Mouse (Mus musculus): ENCODE data around the gene Ccdc3.

Gene Ccdc3

DNA sequence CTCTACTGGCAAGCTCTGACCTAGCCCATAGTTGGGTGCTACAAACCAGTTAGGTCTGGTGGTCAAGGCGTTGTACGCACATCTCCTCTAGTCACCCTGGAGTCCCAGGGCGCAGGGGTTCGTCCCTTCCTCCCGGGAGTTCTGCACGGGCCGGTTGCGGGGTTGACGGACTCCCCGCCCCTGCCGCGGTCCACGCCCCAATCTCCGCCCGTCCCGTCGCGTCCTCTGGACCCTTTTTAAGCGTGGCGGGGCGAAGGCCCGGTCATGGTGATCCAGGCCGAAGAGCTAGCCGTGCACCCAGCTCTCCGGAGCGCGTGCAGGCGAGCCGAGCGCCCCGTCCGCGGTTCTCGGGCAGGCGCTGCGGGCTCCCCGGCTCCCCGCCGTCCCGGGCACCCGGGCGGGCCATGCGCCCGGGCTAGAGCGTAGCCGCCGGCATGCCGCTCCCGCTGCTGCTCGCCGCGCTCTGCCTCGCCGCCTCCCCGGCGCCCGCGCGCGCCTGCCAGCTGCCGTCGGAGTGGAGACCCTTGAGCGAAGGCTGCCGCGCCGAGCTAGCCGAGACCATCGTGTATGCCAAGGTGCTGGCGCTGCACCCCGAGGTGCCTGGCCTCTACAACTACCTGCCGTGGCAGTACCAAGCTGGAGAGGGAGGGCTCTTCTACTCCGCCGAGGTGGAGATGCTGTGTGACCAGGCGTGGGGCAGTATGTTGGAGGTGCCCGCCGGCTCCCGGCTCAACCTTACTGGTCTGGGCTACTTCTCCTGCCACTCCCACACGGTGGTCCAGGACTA is at the start of gene Ccdc3:
TSS of gene Ccdc3 (plus strand) at position 277 of the 787 bp plus-strand sequence.
- peak; percentile 64 for DNase-seq

DNA sequence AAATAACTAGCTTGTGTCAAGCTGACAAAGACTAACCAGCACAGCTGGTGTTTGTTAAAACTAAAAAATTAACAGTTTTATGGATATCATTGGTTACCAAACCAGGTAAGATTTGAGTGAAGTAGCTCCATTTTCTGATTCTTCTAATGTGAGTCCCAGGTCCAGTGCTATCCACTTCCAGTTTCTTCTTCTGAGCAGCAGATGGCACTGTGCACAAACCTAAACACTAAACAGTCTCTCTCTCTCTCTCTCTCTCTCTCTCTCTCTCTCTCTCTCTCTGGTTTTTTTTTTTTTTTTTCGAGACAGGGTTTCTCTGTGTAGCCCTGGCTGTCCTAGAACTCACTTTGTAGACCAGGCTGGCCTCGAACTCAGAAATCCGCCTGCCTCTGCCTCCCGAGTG is 47.2 kb upstream of the Ccdc3 start:
- DNase-seq: peak; percentile 29

DNA sequence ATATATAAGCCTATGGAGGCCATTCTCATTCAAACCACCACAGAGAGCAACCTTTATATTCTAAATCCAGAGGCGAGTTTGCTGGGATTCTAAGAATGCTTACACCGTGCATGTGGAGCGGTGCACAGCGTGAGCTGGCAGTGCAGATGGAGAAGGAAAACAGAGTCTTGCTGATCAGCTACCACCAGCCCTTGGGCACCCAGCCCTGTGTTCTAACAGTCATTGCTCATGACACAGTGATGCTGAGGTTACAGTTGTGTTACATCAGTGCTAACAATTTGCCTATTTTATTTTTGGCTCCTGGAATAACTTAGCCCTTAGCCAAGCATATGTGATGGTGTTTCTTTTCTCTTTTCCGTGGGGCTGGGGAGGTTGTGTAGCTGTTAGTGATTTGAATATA is 42.7 kb upstream of the Ccdc3 start:
- DNase-seq: no peak

DNA sequence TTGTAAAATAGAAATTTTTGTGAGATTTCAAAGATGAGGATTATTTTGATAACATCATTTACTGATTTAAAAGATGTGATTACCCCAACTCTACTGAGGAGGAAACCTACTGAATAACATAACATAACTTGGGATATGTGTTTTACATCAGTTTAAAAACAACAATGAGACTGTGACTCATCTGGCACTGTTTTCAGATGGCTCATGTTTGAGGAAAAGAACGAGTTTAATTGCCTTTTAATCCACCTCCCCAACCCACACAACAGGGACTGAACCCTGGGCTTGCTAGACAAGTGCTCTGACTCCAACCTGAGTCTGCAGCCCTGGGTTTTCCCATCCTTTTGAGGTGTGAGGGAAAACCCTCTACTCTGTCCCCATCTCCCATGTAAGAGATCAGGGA is 42.3 kb upstream of the Ccdc3 start:
- no peak for DNase-seq

DNA sequence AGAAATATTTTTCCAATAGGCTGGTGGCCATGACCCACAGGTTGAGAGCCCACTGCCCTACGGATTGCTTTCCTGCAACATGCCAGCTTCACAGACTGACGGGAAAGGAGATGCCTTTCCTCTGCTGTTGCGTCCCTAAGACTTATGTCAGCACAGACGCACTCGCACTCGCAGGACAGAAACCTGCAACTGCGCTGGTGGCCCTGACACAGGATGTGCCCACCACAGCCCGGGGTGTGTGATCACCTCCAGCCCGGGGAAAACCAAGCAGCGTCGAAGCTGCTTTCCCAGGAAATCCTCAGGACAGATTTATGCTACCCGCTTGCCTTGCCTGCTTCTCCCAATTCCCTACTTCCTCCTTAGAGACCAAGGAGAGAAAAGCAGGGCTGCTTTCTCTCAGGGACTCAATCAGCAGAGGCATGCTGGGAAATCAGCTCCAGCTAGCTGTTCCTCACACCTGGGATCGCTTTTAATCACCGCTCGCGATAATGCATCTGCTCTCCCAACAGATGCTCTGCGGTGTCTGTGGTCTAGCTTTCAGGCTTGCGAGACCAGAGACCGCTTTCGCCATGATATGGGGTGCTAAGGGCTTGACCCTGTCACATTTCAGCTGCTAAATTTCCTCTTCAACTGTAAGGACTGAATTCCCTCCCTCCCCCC is 39.7 kb upstream of the Ccdc3 start:
- peak; percentile 11 for DNase-seq

DNA sequence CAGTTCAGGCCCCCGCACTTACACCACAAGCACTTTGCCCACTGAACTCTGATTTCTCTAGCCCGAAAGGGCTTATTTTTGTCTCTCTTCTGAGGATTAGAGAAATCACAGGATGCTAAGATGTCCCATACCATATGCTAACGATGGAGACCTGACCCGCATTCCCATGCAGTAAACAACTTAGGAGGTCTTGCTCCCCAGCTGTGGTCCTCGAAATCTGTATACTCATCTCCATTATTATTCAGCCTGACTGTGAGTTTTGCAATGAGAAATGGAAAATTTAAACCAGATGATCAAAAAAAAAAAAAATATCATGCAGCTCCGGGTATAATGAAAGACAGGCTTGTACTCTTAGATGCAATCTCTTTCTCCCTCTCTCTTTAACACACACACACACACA is 38.4 kb upstream of the Ccdc3 start:
- no peak for DNase-seq

DNA sequence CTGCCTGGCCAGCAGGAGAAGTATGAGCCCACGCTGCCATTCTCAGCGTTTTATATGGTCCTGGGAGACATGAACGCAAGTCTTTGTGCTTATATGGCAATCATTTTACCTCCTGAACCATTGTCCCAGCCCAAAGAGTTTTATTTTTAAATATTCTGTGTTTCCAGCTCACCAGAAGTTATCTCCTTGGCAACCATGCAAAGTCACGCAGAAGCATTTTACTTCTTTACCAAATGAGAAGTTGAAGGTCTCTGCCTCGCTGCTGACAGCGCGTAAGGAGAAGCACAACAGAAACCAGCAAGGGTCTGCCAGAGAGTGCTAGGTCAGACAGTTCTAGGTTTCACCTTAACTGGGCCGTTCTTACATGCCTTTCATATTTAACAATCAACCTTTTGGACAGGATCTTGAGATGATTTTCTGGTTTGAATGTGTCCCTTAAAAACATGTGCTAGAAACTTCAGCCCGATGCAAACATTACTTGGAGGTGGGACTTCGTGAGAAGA is 35.8 kb upstream of the Ccdc3 start:
- no peak for DNase-seq

DNA sequence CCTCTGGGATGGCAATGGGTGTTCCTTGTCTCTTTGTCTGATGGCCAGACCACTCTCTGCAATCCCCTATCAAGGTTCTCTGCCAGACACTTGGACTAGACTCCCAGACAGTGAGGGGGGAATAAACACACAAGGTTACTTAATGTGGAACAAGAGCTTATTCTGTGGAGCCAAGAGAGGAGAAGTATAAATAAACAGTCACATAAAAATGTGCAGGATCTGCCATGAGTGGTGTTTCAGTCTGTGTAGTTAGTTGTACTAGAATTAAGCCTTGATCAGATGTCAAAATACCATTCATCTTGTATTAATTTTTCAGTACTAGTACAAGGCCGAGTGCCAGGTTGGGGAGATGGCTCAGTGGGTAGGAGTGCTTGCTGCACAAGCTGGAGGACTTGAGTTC is 34.7 kb upstream of the Ccdc3 start:
- no peak for DNase-seq

DNA sequence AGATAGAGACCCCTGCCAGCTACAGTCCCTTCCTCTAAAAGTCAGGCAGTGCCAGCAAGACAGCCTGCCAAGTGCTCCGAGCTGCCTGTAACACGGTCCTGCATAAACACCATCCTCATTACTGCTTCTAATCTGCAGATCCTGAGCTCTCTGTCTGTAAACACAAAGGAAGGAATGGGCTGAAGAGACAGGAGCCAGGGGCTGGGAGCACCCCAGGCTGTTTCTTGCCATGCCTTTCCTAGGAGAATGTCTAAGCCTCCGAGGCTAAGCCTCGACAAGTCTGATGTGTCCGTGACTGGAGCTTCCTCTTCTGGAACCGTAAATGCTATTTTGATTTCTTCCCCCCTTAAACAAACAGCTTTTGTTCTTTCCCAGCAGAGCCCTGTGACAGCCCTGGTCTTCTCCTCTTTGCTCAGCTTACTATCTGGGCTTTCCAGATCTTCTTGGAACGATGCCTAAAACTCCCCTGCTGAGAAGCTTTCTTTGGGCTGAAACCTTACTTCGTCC is 24.7 kb upstream of the Ccdc3 start:
- no peak for DNase-seq

DNA sequence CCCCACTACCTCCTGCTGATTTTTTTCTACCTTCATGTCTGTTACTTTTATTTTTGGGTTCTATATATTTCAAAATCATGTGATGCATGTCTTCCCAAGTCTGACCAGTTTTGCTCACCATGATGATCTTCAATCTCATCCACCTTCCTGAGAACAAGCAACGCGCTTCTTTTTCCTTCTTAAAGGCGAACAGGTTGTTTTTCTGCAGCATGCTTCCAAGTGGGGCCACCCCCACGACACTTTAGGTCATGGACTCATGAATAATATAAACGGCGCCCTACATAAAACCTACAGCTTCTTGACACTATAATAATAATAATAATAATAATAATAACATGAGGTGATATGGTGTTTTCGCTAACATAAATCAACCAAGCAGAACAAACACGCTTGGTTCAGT is 23.2 kb upstream of the Ccdc3 start:
- DNase-seq: no peak

DNA sequence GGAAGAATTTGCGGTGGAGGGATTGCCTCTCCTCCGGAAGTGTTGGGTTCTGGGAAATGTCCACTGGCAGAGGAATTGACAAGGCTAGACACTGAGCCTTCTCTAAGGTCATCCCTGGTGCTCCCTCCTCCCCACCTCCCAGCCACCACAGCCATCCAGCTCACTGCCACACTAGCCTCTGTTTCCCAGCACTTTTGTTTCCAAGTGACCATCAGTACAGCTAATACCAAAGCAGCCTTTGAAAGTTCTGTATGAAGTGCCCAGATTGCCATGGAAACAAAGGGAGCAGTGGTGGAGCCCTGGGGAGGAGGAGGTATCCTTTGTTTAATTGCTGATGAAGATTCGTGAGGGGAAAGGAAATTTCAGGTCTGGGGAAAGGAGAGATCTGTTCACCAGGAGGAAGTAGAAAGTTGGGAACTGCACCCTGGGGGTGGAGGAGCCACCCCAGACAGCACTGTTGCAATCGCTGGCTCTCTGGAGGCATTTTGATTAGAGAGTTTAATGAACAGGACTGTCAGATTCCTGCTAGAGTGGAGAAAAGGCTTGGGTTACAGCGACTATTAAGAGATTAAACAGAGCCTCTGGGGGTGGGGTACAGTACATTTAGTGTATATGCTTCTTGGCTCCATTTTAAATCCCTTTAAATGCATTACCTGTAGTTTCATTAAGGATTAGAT is 20.6 kb upstream of the Ccdc3 start:
- DNase-seq: no peak

DNA sequence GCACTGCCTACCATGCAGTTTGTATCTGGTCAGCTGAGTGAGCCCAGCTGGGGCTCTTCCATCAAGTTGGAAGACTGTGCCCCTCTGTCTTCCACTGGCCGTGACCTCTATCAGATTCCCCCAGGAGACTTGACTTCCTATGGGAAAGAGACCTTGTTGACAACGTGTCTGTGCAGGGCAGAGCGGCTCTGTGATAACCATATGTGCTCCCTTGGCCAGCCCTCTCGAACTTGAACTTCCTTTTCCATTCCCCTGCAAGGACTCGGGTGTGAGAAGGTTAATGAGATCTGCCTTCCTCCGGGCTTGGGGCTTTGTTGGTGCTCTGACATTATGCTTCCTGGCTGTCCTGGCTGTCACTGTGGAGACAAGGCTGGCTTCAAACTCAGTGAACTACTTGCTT is 12.1 kb upstream of the Ccdc3 start:
- peak; percentile 47 for DNase-seq

DNA sequence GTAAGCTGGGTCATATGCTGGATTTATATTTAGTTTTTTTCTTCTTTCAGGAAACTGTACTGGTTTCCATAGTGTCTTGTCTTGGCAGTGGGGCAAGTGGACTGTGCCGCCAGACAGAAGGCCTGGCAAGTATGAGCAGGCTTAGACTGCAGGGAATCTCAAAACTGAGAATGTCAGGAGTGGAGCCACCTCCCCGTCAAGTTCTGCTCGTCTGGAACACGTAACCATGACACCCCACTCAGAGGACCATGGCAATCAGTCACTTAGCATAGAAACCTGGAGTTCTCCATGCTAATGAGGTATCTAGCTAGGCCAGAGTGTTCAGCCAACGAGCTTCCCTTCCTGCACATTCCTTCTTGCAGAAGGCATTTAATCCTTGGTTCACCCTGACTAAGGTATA is 10.2 kb upstream of the Ccdc3 start:
- DNase-seq: no peak

DNA sequence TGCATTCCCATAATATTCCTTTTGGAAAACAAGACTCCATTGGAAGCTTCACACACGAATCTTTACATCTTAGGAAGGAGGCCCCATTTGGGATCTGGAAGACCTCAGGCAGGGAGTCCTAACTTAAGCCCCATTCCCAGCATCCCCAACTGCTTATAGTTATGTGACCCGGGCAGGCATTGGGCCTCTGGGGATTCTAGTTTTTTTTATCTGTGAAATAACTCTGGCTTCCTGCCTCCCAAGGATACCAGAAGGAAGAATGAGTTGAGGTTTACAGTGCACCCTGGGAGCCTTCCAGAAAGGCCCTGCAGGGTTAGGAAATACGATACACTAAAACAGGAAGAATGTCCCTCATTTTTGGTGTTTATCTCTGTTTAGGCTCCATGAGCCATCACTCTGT is 8.5 kb upstream of the Ccdc3 start:
- DNase-seq: peak; percentile 43

DNA sequence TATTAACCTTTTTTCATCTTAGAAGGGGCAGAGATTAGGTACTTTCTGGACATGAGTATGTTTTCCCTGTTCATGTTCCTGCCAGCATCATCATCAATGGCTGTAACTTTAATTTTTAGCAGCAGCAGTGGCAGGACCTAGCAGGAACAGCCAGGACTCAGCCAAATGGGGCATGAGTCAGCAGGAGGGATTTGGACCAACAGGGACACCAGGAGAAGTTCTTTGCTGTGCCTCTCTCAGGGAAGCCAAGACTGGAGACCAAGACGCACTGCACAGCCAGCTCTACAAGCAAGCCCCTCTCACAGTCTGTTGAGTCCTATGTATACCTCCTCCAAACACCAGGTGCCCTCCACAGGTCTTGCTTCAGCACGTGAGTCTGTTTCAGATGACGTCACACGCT is 5.5 kb upstream of the Ccdc3 start:
- no peak for DNase-seq

DNA sequence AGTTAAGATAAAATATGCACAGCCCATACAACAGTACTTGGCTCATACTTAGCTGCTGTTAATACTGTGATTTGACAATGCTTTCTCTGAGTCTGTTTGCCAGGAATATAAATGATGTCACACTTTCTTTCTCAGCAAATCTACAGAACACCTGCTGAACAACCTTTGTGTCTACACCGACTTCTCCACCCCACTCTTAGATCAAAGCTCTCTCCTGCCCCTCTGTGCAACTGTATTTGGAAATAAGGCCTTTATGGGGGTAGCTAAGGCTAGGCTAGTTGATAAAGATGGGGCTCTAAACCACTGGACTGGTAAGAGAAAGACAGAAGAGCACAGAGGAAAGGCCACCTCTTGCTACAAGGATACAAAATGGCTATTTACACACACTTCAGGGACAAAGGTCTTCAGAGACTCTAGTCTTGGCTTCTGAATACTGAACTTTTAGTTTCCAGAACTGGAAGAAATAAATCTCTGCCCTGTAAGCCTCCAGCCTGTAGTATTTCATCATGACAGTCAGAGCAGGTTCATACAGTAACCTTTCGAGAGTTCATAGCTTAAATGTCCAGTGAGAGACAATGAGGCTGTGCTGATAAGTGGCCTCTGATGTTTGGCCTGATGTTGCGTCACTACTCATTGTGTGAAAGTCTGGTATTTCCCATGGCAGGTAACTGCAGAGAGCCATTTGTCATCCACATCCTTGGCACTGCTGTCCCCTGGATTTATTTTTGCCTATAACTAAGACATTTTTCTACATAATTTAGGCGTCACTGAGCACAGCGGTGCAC is 2.4 kb upstream of the Ccdc3 start:
- DNase-seq: peak; percentile 58

DNA sequence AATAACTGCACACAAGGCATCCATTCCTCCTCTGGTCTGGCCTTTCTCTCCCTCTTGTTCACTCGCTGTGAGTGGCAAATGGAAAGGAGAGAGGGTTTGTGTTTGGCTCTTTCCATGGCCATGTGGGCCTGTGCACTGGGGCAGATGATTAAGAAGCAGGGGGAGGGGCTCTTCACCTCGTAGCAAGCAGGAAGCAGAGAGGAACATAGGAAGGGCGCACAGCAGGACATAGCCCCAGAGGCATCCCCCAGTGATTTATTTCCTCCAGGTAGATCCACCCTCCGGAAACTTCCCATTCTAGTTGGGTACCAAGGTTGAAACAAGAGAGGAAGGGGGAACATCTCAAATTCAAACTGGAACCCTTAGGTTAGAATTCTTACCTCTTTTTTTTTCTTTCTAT is 2.4 kb downstream of the Ccdc3 start:
- no peak for DNase-seq

DNA sequence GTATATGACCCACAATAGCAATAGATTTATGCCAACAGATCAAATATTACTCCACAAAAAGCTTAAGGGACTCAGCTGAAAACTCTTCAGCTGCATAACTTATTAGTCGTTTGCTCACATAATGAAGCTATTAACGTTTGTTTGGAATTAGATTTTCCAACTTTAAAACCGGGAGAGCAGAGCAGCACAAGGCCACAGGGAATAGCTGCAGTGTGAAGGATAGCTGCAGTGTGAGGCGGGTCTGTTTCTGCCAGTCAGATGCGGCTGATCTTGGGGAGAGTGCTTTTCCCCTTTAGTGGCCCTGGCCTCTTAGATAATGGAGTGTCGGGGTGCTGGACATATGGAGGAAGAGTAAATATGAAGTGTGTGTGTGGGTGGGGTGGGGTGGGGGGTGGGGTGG is 6.9 kb downstream of the Ccdc3 start:
- DNase-seq: no peak

DNA sequence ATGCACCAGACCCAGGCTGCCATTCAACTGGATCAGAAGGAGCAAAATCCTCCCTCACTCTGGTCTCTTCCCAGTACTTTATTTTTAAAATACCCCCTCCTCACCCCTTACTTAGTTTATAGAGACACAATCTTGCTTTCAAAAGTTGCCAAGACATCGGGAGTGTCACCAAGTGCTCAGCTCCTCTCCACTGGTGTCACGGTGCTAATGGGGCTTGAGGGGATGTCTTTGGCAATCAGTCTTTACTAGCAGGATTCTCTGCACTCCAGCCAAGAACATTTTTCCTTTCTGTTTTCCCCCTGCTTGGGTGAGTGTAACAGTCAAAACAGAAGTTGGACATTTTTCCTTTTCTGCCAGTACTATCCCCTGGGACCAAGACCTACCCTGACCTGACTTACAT is 10.3 kb downstream of the Ccdc3 start:
- no peak for DNase-seq

DNA sequence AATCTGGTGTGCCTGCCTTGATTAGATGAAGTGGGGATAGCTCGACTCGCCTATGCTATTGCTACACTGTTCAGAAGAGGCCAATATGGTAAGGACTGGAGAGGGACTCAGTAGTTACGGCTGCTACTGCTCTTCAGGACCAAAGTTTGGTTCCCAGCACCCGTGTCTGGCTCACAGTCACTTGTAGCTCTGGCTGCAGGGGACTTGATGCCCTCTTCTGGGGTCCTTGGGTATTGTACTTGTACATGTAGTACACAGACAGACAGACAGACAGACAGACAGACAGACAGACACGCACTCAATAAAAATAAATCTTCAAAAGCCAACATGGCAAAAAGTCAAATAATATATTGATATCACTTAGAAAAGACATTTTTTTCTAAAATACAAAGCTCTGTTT is 17.1 kb downstream of the Ccdc3 start:
- no peak for DNase-seq

DNA sequence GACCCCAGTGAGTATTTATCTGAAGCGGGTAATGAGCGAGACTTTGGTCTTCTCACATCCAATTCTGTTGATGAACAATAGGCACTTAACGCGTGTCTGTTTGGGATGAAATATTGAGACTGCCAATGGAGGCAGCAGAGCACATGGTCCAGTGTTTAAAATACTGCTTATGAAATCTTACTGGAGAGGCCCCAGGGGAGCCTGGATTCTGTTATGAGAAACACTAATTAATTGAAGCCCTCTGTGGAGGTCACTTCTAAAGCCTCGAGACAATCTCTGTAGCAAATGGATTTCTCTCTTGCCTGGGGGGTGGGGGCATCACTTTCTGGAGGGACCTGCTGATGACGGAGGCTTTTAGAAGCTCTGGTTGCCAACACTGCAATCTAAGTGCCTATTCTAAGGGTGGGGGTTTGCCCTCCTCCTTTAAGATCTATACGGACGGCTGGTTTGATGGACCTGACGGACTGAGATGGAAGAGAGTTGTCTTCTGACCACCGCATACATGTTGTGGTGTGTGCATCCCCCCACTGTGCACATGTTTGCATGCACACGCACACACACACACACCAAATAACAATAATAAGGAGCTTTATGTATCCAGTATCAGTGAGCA is 22.8 kb downstream of the Ccdc3 start:
- DNase-seq: no peak

DNA sequence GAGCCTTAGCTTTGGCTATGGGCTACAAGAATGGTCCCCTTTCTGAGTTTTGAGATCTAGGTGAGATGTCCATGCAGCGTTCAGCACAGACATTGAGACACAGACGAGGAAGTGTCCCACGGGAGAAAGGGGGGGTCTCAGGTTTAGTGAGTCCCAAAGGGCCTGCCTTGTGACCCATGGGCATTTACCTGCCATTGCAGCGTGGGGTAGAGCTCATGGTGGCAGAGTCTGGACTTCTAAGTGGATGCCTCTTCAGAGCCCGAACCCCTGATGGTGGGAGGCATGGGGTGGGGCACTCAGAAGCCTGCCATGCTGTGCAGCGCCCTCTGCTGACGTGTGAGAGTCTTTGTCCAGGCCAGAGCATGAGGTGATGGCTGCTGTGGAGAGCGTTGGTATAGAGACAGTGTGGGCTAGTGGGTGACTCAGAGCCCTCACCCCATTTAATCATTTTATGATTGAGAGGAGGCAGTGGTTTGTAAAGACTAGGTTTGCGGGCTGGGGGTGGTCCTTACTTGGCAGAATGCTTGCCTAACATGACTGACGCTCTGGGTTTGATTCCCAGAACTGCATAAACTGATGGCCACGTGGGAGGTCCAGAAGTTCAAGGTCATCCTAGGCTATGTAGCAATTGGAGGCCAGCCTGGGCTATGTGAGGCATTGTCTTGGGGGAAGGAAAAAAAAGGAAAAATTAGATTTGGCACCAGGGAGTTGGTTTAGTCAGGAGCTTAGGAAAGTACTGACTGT is 23.6 kb downstream of the Ccdc3 start:
- DNase-seq: no peak

Measured in kidney, postnatal 14 days (tissue).